Mouse (Mus musculus) embryonic facial prominence, embryonic 10.5 days (tissue): ENCODE measurements around the gene Arhgap23. TPM values are rescaled to one million over a fixed set of nuclear protein-coding genes. Genes with fewer than 3 reads are reported as not detected.

Source experiments
- DNase-seq: peaks from one replicate; pipeline ENCODE4 v3.0.0-alpha.2; 2017; ENCODE audit warnings: low spot score
- H3K27ac ChIP-seq: fragments of 300-500 bp; sonication (generic); replicated peaks from 2 replicates; pipeline ENCODE4 v1.5.1; 2016; ENCODE audit warnings: mild to moderate bottlenecking
- H3K27me3 ChIP-seq: fragments of 300-500 bp; sonication (generic); replicated peaks from 2 replicates; pipeline ENCODE4 v1.6.1; 2016; ENCODE audit warnings: low read depth, mild to moderate bottlenecking; ENCODE audit not compliant: poor library complexity, severe bottlenecking
- H3K36me3 ChIP-seq: fragments of 300-500 bp; sonication (generic); replicated peaks from 2 replicates; pipeline ENCODE4 v1.6.1; 2016; ENCODE audit warnings: mild to moderate bottlenecking, moderate library complexity
- H3K4me1 ChIP-seq: fragments of 300-500 bp; sonication (generic); 2 replicates; pipeline ENCODE4 v1.6.1; 2016
- H3K4me3 ChIP-seq: fragments of 300-500 bp; sonication (generic); 2 replicates; pipeline ENCODE4 v1.5.1; 2016; ENCODE audit warnings: mild to moderate bottlenecking, moderate library complexity
- H3K9me3 ChIP-seq: fragments of 300-500 bp; sonication (generic); 2 replicates; pipeline ENCODE4 v1.6.1; 2016; ENCODE audit warnings: mild to moderate bottlenecking
- WGBS: fragments of 180-500 bp; shearing (Covaris S2); methylation state at CpG from one replicate; pipeline ENCODE4 v1.1.7; 2016; 5-methylcytosine and 5-hydroxymethylcytosine counted together
- polyA plus RNA-seq: library from polyadenylated mRNA; unstranded; fragments of >200 nt; fragmentation: Nextera tagmentation; extraction: Ambion mirVana; gene quantifications from 2 replicates; pipeline ENCODE4 v1.2.1, GENCODE M21; 2016

The Arhgap23 gene
- polyA plus RNA-seq, 1 experiment from 2014 or later: 2.4 TPM

DNA sequence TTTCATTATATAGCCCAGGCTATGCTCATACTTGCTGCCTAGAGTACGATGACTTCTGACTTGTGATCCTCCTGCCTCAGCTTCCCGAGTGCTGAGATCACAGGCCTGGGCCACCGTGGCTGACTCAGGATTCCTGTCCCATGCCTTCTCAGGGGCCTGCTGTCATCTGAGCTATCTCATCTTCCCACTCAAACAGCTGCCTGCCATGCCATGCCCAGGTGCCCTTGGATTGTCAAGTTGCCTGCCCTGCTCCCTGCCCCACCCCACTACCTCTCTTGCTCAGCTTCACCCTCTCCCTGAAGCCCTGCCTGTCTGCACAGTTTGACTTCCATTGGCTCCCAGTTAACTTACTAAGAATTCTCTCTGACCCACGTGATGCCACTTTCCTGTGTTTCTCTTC, 4.4 kb upstream of the Arhgap23 start:
- WGBS: 82% methylated on average over 4 of the region's 4 CpGs

DNA sequence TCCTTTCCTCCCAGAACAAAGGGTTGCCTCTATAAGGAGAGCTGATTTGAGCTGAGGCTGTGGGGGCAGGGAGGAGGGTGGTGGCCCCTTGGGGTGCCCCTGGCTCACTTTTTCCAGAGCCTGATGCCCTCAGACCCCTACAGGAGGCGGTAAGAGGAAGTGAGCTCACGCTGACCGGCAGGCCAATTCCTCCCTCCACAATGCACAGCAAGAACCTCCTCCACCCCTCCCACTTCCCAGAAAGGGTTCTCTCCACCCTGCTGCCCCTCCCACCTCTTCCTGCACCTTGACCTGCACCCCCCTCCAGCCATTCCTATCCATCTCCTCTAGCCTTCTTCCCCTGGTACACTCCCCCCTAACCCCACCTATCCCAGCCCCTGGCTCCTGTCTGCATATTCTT, 3.2 kb upstream of the Arhgap23 start:
- peaks cover 24% of the 10 kb centered on the region for H3K27me3 ChIP-seq
- H3K9me3 ChIP-seq: no peaks in the 10 kb centered on the region
- no peak for DNase-seq
- H3K36me3 ChIP-seq: no peaks in the 10 kb centered on the region
- H3K27ac ChIP-seq: peak overlapping the region; percentile 26; the same call in 1 of the 2 replicates
- WGBS: 27% methylated on average over 3 of the region's 3 CpGs
- H3K4me3 ChIP-seq: peak overlapping the region; percentile 14; the same call in 1 of the 2 replicates
- peaks cover 39% of the 10 kb centered on the region for H3K4me1 ChIP-seq

More for the DNA sequence above, 4.4 kb upstream of the Arhgap23 start:
- Histone ChIP-seq H3K27ac (no peak overlapping the region), H3K4me3 (no peak overlapping the region), H3K27me3 (peaks cover 32% of the 10 kb centered on the region), H3K36me3 (no peaks in the 10 kb centered on the region), H3K4me1 (peaks cover 39% of the 10 kb centered on the region), H3K9me3 (no peaks in the 10 kb centered on the region)
- DNase-seq: no peak

- WGBS: 41% methylated on average over 10 of the region's 10 CpGs
- no peak for DNase-seq
- peak overlapping the region; percentile 26; the same call in 1 of the 2 replicates for H3K27ac ChIP-seq
- peaks cover 16% of the 10 kb centered on the region for H3K27me3 ChIP-seq
- H3K9me3 ChIP-seq: no peaks in the 10 kb centered on the region
- no peak overlapping the region for H3K4me3 ChIP-seq
- H3K4me1 ChIP-seq: peaks cover 43% of the 10 kb centered on the region
- H3K36me3 ChIP-seq: no peaks in the 10 kb centered on the region
These were observed 2.5 kb upstream of the Arhgap23 start for GRCm38 (mm10) chr11:97412808-97413347.

GRCm38 (mm10) chr11:97415712-97416636, 641 bp downstream of the Arhgap23 start:
- DNase-seq: peak; percentile 71
- Histone ChIP-seq H3K36me3 (no peaks in the 10 kb centered on the region), H3K9me3 (no peaks in the 10 kb centered on the region), H3K4me1 (peaks cover 61% of the 10 kb centered on the region), H3K27ac (peak overlapping the region; percentile 90), H3K27me3 (peaks cover 13% of the 10 kb centered on the region; the same call in 1 of the 2 replicates), H3K4me3 (peak overlapping the region; percentile 88)
- WGBS: 1% methylated on average over 49 of the region's 49 CpGs

- peak overlapping the region; percentile 88 for H3K4me3 ChIP-seq
- no peak overlapping the region for H3K27ac ChIP-seq
These were observed 1.3 kb downstream of the Arhgap23 start for GRCm38 (mm10) chr11:97416637-97417035.

GRCm38 (mm10) chr11:97418834-97419539, 3.7 kb downstream of the Arhgap23 start:
- Histone ChIP-seq H3K4me3 (peak overlapping the region; percentile 17; the same call in 1 of the 2 replicates), H3K27me3 (peaks cover 13% of the 10 kb centered on the region; the same call in 1 of the 2 replicates), H3K36me3 (no peaks in the 10 kb centered on the region), H3K4me1 (peaks cover 69% of the 10 kb centered on the region), H3K9me3 (no peaks in the 10 kb centered on the region), H3K27ac (peak overlapping the region; percentile 55; the same call in 1 of the 2 replicates)
- no peak for DNase-seq
- WGBS: 56% methylated on average over 14 of the region's 14 CpGs

More at GRCm38 (mm10) chr11:97416637-97417035, 1.3 kb downstream of the Arhgap23 start:
- 5% methylated on average over 5 of the region's 5 CpGs for WGBS
- H3K27me3 ChIP-seq: peaks cover 13% of the 10 kb centered on the region; the same call in 1 of the 2 replicates
- peaks cover 61% of the 10 kb centered on the region for H3K4me1 ChIP-seq
- H3K9me3 ChIP-seq: no peaks in the 10 kb centered on the region
- DNase-seq: no peak
- no peaks in the 10 kb centered on the region for H3K36me3 ChIP-seq

GRCm38 (mm10) chr11:97419540-97419900, 4.2 kb downstream of the Arhgap23 start:
- Histone ChIP-seq H3K36me3 (no peaks in the 10 kb centered on the region), H3K9me3 (no peaks in the 10 kb centered on the region), H3K4me3 (no peak overlapping the region), H3K27me3 (0 out of 2 replicates have a peak, but pooled peaks cover 9% of the 10 kb centered on the region), H3K27ac (peak overlapping the region; percentile 55; the same call in 1 of the 2 replicates), H3K4me1 (peaks cover 74% of the 10 kb centered on the region)
- no peak for DNase-seq
- 81% methylated on average over 5 of the region's 5 CpGs for WGBS

- Histone ChIP-seq H3K27me3 (no peaks in the 10 kb centered on the region), H3K36me3 (no peaks in the 10 kb centered on the region), H3K27ac (peak overlapping the region; percentile 70), H3K4me3 (peak overlapping the region; percentile 30; the same call in 1 of the 2 replicates), H3K9me3 (no peaks in the 10 kb centered on the region), H3K4me1 (peaks cover 61% of the 10 kb centered on the region)
- peak; percentile 57 for DNase-seq
- WGBS: 27% methylated on average over 4 of the region's 4 CpGs
These were observed 7.2 kb downstream of the Arhgap23 start for GRCm38 (mm10) chr11:97422507-97422906.

DNA sequence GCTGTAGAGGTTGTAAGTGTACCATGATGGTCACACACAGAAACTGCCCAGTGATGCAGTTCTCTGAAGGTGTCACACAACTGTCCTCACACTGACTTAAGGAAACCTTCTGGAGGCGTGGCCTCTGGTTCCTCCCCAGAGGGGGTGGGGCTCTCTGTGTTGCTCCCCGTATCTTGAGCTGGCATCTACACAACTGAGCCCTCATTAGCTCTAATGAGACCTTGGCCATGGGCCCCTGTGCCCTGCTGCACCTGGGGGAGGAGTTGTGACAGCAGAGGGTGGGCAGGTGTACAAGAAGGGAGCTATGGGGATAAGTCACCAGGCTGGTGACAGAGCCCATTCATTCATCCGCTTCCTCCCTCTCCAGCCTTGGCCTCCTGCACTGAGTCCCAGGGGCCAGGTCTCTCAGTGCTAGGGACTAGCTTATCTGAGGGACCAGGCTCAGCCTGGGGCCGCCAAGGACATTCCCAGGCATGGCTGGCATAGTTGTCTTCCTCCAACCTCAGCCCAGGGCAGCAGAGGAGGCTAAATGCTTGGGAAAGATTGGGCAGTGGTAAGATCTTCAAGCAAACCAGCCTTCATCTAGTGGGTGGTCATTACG, 8.9 kb downstream of the Arhgap23 start:
- no peak overlapping the region; the same call in 1 of the 2 replicates for H3K27ac ChIP-seq
- WGBS: 68% methylated on average over 5 of the region's 5 CpGs

DNA sequence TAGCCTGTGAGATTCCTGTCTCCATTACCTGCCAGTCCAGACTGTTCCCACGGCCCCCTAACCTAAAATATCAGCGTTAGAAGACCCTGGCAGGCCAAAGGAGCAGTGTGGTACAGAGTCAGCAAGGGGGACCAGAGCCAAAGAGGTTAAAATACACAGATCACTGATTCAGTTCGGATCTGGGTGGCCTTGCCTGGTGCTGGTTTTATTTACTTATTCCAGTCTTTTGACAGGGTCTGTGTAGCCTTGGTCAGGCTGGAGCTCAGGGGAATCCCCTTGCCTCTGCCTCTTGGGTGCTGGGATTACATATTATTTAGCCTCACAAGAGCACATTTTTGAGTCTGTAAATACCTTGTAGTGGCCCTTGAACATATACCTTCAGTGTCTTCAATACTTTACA, 9.5 kb downstream of the Arhgap23 start:
- no peak overlapping the region for H3K4me3 ChIP-seq
- 63% methylated on average over 3 of the region's 3 CpGs for WGBS
- no peaks in the 10 kb centered on the region for H3K9me3 ChIP-seq
- peaks cover 9% of the 10 kb centered on the region for H3K27me3 ChIP-seq
- H3K27ac ChIP-seq: no peak overlapping the region
- peaks cover 63% of the 10 kb centered on the region for H3K4me1 ChIP-seq
- no peaks in the 10 kb centered on the region for H3K36me3 ChIP-seq
- no peak for DNase-seq

More for the DNA sequence above, 8.9 kb downstream of the Arhgap23 start:
- Histone ChIP-seq H3K27me3 (peaks cover 3% of the 10 kb centered on the region), H3K9me3 (no peaks in the 10 kb centered on the region), H3K4me1 (peaks cover 63% of the 10 kb centered on the region), H3K36me3 (no peaks in the 10 kb centered on the region), H3K4me3 (no peak overlapping the region)
- no peak for DNase-seq

DNA sequence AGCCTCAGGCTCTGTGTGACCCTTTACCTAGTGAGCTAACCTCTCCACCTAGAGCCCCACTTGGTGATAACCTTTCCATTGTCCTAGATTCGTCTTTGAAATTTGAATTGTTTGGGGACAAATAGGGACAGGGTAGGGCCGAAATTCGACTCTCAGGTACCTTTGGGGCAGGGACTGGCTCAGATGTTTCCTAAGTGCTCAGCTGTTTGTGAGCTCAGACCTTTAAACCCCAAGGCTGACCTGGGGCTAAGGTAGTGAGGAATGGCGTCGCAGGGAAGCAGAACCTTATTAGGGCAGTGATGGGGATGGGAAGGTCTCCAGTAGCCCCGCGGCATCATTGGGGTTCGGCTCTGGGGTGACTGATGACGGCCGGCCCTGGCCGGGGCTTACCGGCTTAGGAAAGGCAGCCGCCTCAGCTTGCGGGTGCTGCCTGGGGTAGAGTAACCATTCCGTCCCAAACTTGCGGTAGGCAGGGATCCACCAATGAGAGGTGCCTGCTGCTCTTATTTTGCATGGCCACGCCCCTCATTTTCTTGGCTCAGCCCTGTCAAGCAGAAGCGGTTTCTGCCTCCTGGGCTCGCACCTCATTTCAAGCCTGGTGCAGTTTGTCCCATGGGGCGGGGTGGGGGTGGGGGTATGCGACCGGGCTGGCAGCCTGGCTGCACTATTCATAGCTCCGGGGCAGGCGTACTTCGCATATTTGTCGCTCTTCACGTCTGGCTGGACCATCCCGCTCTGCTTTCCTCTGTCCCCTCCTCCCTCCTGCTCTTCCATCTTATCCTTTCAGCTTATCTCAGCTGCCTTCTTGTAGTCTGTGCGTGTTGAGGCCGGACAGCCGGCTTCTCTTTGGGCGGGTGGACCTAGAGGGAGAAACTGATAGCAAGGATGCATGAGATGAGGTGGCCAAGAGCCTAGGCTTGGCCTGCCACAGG, 12.7 kb downstream of the Arhgap23 start:
- Histone ChIP-seq H3K27ac (peak overlapping the region; percentile 69), H3K4me1 (peaks cover 62% of the 10 kb centered on the region), H3K27me3 (peaks cover 9% of the 10 kb centered on the region), H3K4me3 (peak overlapping the region; percentile 52), H3K9me3 (no peaks in the 10 kb centered on the region), H3K36me3 (no peaks in the 10 kb centered on the region)
- under 1% methylated on average over 32 of the region's 32 CpGs for WGBS
- DNase-seq: peak; percentile 85
